Mouse (Mus musculus) cerebellum, postnatal 25 days (tissue): ENCODE results near the gene Ppp4c.
"Not testable (repeated sequence)": the region's sequence is repeated elsewhere in the genome, so short reads cannot be mapped to it uniquely, and the experiment has no call there.

Experiments
- DNase-seq, 2 experiments: peaks; one replicate each; pipeline ENCODE4 v3.0.0; 2021; ENCODE audit warnings: mixed read lengths in 2 of 2

The Ppp4c gene

GRCm38 (mm10) chr7:126779983-126780970 lies 12.0 kb downstream of the Ppp4c start:
- peak; percentile 88 to 95 for DNase-seq

GRCm38 (mm10) chr7:126779101-126779500 lies 13.2 kb downstream of the Ppp4c start:
- not testable (repeated sequence) for DNase-seq

- peak; percentile 26 to 49 for DNase-seq
Measured at GRCm38 (mm10) chr7:126778147-126778546, 14.1 kb downstream of the Ppp4c start.

GRCm38 (mm10) chr7:126777476-126777875 lies 14.8 kb downstream of the Ppp4c start:
- DNase-seq = peak; percentile 57

GRCm38 (mm10) chr7:126776598-126777057 lies 15.7 kb downstream of the Ppp4c start, which contains the start of gene Ypel3:
Gene Ypel3 (plus strand): TSS chr7:126776955.
- peak; percentile 97 to 99 for DNase-seq

GRCm38 (mm10) chr7:126775978-126776234 lies 16.4 kb downstream of the Ppp4c start:
- DNase-seq = peak in 1 of 2 experiments; percentile 26

GRCm38 (mm10) chr7:126775185-126775977 lies 16.9 kb downstream of the Ppp4c start:
- DNase-seq = peak; percentile 8 to 16

GRCm38 (mm10) chr7:126774463-126774862 lies 17.8 kb downstream of the Ppp4c start:
- no peak for DNase-seq

- no peak for DNase-seq
Measured at GRCm38 (mm10) chr7:126773351-126773750, 18.9 kb downstream of the Ppp4c start.

- DNase-seq = no peak
Measured at GRCm38 (mm10) chr7:126770784-126771183, 21.5 kb downstream of the Ppp4c start.

GRCm38 (mm10) chr7:126767001-126767400 lies 25.3 kb downstream of the Ppp4c start:
- DNase-seq = no peak

- peak in 1 of 2 experiments; percentile 23 for DNase-seq
Measured at GRCm38 (mm10) chr7:126766201-126766600, 26.1 kb downstream of the Ppp4c start, which contains the start of gene Gdpd3. Gene Gdpd3 (plus strand): TSS chr7:126766334.

- no peak for DNase-seq
Measured at GRCm38 (mm10) chr7:126765540-126765939, 26.8 kb downstream of the Ppp4c start.

GRCm38 (mm10) chr7:126762471-126763008 lies 29.8 kb downstream of the Ppp4c start:
- DNase-seq = peak; percentile 28 to 33

- DNase-seq = no peak
Measured at GRCm38 (mm10) chr7:126761529-126762067, 30.7 kb downstream of the Ppp4c start.

GRCm38 (mm10) chr7:126760956-126761355 lies 31.3 kb downstream of the Ppp4c start:
- peak in 1 of 2 experiments; percentile 27 for DNase-seq

GRCm38 (mm10) chr7:126760391-126760802 lies 31.9 kb downstream of the Ppp4c start:
- peak; percentile 77 to 81 for DNase-seq

- peak in 1 of 2 experiments; percentile 36 for DNase-seq
Measured at GRCm38 (mm10) chr7:126759672-126760390, 32.5 kb downstream of the Ppp4c start.

GRCm38 (mm10) chr7:126759050-126759671 lies 33.1 kb downstream of the Ppp4c start, which contains the start of gene Mapk3:
Gene Mapk3 (plus strand): TSS chr7:126759601.
- DNase-seq = peak; percentile 90 to 94

- peak in 1 of 2 experiments; percentile 24 for DNase-seq
Measured at GRCm38 (mm10) chr7:126758539-126758938, 33.8 kb downstream of the Ppp4c start.

GRCm38 (mm10) chr7:126754866-126755265 lies 37.4 kb downstream of the Ppp4c start:
- peak; percentile 84 to 89 for DNase-seq
